Mouse (Mus musculus) embryonic facial prominence, embryonic 12.5 days (tissue): Measurements from ENCODE around the gene Espl1. TPM values are rescaled to one million over a fixed set of nuclear protein-coding genes. Genes with fewer than 3 reads are reported as not detected.

ENCODE experiments used
- ATAC-seq: fragments of 200-750 bp; cut with Nextera tagmentation; 2 replicates; pipeline ENCODE4 v1.8.0; 2017; ENCODE audit not compliant: insufficient number of reproducible peaks, insufficient read depth, low FRiP score, low TSS enrichment
- H3K27ac ChIP-seq: fragments of 300-500 bp; sonication (generic); 2 replicates; pipeline ENCODE4 v1.5.1; 2016; ENCODE audit warnings: mild to moderate bottlenecking
- H3K27me3 ChIP-seq: fragments of 300-500 bp; sonication (generic); 2 replicates; pipeline ENCODE4 v1.6.1; 2016; ENCODE audit warnings: mild to moderate bottlenecking, moderate library complexity
- H3K36me3 ChIP-seq: fragments of 300-500 bp; sonication (generic); 2 replicates; pipeline ENCODE4 v1.6.1; 2016; ENCODE audit warnings: mild to moderate bottlenecking
- H3K4me1 ChIP-seq: fragments of 300-500 bp; sonication (generic); 2 replicates; pipeline ENCODE4 v1.6.1; 2016
- H3K4me2 ChIP-seq: fragments of 300-500 bp; sonication (generic); replicated peaks from 2 replicates; pipeline ENCODE4 v1.6.1; 2016; ENCODE audit warnings: mild to moderate bottlenecking, moderate library complexity
- H3K4me3 ChIP-seq: fragments of 300-500 bp; sonication (generic); 2 replicates; pipeline ENCODE4 v1.5.1; 2016; ENCODE audit warnings: mild to moderate bottlenecking
- H3K9ac ChIP-seq: fragments of 300-500 bp; sonication (generic); 2 replicates; pipeline ENCODE4 v1.6.1; 2016; ENCODE audit warnings: mild to moderate bottlenecking, moderate library complexity
- H3K9me3 ChIP-seq: fragments of 300-500 bp; sonication (generic); 2 replicates; pipeline ENCODE4 v1.6.1; 2016; ENCODE audit warnings: mild to moderate bottlenecking, moderate library complexity
- WGBS: fragments of 180-500 bp; shearing (Covaris S2); methylation state at CpG from one replicate; pipeline ENCODE4 v1.1.7; 2016; 5-methylcytosine and 5-hydroxymethylcytosine counted together
- polyA plus RNA-seq: library from polyadenylated mRNA; unstranded; fragments of >200 nt; fragmentation: Nextera tagmentation; extraction: Ambion mirVana; gene quantifications from 2 replicates; pipeline ENCODE4 v1.2.1, GENCODE M21; 2016

The Espl1 gene
- polyA plus RNA-seq, 1 experiment from 2014 or later, result 36.1 TPM

DNA sequence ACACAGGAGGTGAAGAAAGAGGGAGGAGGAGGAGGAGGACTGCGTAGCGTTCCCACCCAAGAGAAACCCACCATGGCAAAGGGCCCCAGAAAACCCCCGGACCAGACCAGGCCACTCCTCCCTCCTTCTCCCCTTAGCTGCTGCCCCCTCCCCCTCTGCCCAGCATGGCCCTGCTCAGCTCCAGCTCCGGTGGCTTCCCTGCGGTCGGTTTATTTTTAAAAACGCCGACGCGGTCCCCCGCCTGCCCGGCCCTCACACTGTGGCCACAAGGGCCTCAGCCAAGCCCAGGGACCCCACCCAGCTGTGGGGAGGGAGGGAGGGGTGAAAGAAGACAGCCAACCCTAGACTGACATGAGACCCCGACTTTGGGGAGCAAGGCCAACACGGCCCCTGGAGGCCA is 66.6 kb downstream of the Espl1 start:
- WGBS, result 14% methylated on average over 12 of the region's 14 CpGs
- H3K27me3 ChIP-seq, result peaks cover 25% of the 10 kb centered on the region
- H3K9ac ChIP-seq, result peak overlapping the region; percentile 44

GRCm38 (mm10) chr15:102364678-102365077 is 68.6 kb downstream of the Espl1 start:
- 0 out of 2 replicates have a peak, but pooled peaks cover 8% of the 10 kb centered on the region for H3K27me3 ChIP-seq
- no peaks in the 10 kb centered on the region for H3K9me3 ChIP-seq
- no peak overlapping the region for H3K27ac ChIP-seq
- H3K9ac ChIP-seq, result no peak overlapping the region
- peaks cover 27% of the 10 kb centered on the region for H3K4me1 ChIP-seq
- H3K4me2 ChIP-seq, result peak overlapping the region; percentile 57; the same call in 1 of the 2 replicates
- ATAC-seq, result no peak
- H3K36me3 ChIP-seq, result no peaks in the 10 kb centered on the region
- no peak overlapping the region for H3K4me3 ChIP-seq
- 98% methylated on average over 1 of the region's 1 CpGs for WGBS

More for the DNA sequence above, 66.6 kb downstream of the Espl1 start:
- H3K27ac ChIP-seq, result peak overlapping the region; percentile 2
- no peaks in the 10 kb centered on the region for H3K36me3 ChIP-seq
- peak overlapping the region; percentile 40 for H3K4me2 ChIP-seq
- no peak for ATAC-seq
- H3K4me3 ChIP-seq, result peak overlapping the region; percentile 12; the same call in 1 of the 2 replicates
- peaks cover 46% of the 10 kb centered on the region for H3K4me1 ChIP-seq
- H3K9me3 ChIP-seq, result no peaks in the 10 kb centered on the region

DNA sequence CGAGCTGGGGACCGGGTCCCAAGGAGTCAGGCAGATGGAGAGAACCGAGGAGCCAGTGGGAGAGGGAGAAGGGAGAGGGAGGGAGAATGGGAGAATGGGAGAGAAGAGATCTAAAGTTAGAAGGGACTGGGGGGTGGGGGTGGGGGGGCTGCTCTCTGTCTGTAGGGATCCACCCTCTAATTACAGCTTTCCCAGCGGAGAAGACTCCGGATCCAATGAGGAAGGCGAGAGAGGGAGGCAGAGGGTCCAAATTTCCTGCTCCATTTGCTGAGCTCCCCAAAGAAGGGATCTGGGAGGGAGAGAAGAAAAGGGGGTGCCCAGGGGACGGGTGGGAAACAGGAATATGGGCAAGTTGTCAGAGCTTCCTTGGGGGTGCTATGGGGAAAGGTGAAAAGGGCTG is 70.2 kb downstream of the Espl1 start:
- H3K9ac ChIP-seq, result peak overlapping the region; percentile 54
- no peaks in the 10 kb centered on the region for H3K36me3 ChIP-seq
- WGBS, result 8% methylated on average over 7 of the region's 7 CpGs
- no peak for ATAC-seq
- peak overlapping the region; percentile 37 for H3K4me3 ChIP-seq
- H3K27ac ChIP-seq, result 0 out of 2 replicates have a peak overlapping the region, but pooled peaks have one; percentile 6
- H3K9me3 ChIP-seq, result no peaks in the 10 kb centered on the region
- H3K4me2 ChIP-seq, result peak overlapping the region; percentile 57
- 0 out of 2 replicates have a peak, but pooled peaks cover 8% of the 10 kb centered on the region for H3K27me3 ChIP-seq
- H3K4me1 ChIP-seq, result peaks cover 42% of the 10 kb centered on the region

- 8% methylated on average over 15 of the region's 15 CpGs for WGBS
- H3K27ac ChIP-seq, result 0 out of 2 replicates have a peak within 1 kb of the TSS, but pooled peaks have one; percentile 6
- ATAC-seq, result no peak
- no peaks in the 10 kb centered on the region for H3K9me3 ChIP-seq
- H3K4me2 ChIP-seq, result peak within 1 kb of the TSS; percentile 57
- H3K4me3 ChIP-seq, result peak within 1 kb of the TSS; percentile 37
- H3K9ac ChIP-seq, result peak within 1 kb of the TSS; percentile 54
- no peaks in the 10 kb centered on the region for H3K36me3 ChIP-seq
- 0 out of 2 replicates have a peak, but pooled peaks cover 8% of the 10 kb centered on the region for H3K27me3 ChIP-seq
- H3K4me1 ChIP-seq, result peaks cover 44% of the 10 kb centered on the region
Observed at GRCm38 (mm10) chr15:102366733-102367344, 70.8 kb downstream of the Espl1 start, which contains the start of gene Sp7. Gene Sp7, minus strand, starts transcription at chr15:102367182.

DNA sequence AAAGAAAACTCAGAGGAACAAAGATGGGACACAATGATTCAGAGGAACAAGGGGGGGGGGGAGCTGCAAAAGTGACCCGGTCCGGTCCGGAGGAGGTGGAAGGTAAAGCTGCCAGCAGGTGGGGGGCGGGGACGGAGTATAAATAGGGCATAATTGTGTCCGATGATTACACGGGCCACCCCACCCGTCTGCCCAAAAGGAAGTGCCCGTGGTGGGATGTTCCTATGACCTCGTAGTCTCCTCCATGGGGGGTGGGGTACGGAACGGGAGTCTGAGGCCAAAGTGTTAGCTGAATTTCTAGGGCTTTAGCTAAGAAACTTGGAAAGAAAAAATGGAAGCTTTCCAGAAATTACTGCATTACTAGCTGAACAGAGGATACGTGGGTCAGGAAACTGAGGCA is 73.9 kb downstream of the Espl1 start:
- 8% methylated on average over 13 of the region's 13 CpGs for WGBS
- Histone ChIP-seq H3K4me1 (peaks cover 33% of the 10 kb centered on the region), H3K9me3 (no peaks in the 10 kb centered on the region), H3K9ac (peak overlapping the region; percentile 36; the same call in 1 of the 2 replicates), H3K4me3 (no peak overlapping the region), H3K4me2 (peak overlapping the region; percentile 40), H3K36me3 (no peaks in the 10 kb centered on the region), H3K27ac (no peak overlapping the region), H3K27me3 (0 out of 2 replicates have a peak, but pooled peaks cover 8% of the 10 kb centered on the region)
- no peak for ATAC-seq

DNA sequence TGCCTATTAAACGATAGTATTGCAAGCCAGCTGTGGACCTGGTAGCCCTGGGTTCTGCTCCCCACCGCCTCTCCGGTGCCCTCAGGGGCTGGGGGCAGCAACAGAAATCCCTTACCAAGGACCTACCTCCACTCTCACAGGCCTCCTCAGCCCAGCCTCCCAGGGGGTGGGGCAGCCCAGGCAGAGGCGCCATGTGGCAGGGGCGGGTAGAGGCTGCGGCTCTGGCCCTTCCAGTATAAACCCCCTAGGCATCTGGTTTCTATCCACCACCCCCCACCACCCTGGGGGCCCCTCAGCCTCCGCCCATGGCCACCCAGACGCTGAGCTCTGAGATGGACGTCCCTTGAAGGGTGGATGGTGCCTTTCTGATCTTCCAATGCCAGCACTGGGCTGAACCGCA is 74.7 kb downstream of the Espl1 start:
- 3% methylated on average over 10 of the region's 10 CpGs for WGBS
- Histone ChIP-seq H3K4me1 (peaks cover 30% of the 10 kb centered on the region), H3K27ac (peak overlapping the region; percentile 37), H3K9me3 (no peaks in the 10 kb centered on the region), H3K36me3 (no peaks in the 10 kb centered on the region), H3K4me2 (peak overlapping the region; percentile 40), H3K9ac (peak overlapping the region; percentile 36), H3K27me3 (0 out of 2 replicates have a peak, but pooled peaks cover 6% of the 10 kb centered on the region), H3K4me3 (peak overlapping the region; percentile 6; the same call in 1 of the 2 replicates)
- peak; percentile 54 for ATAC-seq

Other genes with a start within 250 kb of the Espl1 start
- 113 and 120 TPM in 2 replicates for gene Eif4b, start 222.5 kb upstream of the Espl1 start, polyA plus RNA-seq
- 29.6 and 34.0 TPM in 2 replicates for gene Tns2, start 195.9 kb upstream of the Espl1 start, polyA plus RNA-seq
- gene Spryd3, start 160.0 kb upstream of the Espl1 start, polyA plus RNA-seq, result 15.6 and 15.7 TPM in 2 replicates
- 0.92 and 1.2 TPM in 2 replicates for gene Igfbp6, start 151.9 kb upstream of the Espl1 start, polyA plus RNA-seq
- 0.13 and 0.17 TPM in 2 replicates for gene Soat2, start 145.7 kb upstream of the Espl1 start, polyA plus RNA-seq
- gene Zfp740, start 93.0 kb upstream of the Espl1 start, polyA plus RNA-seq, result 114 and 119 TPM in 2 replicates
- 82.8 and 91.1 TPM in 2 replicates for gene Csad, start 91.5 kb upstream of the Espl1 start, polyA plus RNA-seq
- gene Itgb7, start 64.3 kb upstream of the Espl1 start, polyA plus RNA-seq, result 1.9 and 2.6 TPM in 2 replicates
- gene Rarg, start 38.7 kb upstream of the Espl1 start, polyA plus RNA-seq, result 121 and 123 TPM in 2 replicates
- gene Gm9918, start 25.7 kb upstream of the Espl1 start, polyA plus RNA-seq, result 0.99 and 1.1 TPM in 2 replicates
- gene Mfsd5, start 16.8 kb upstream of the Espl1 start, polyA plus RNA-seq, result 57.9 and 60.1 TPM in 2 replicates
- 433 and 448 TPM in 2 replicates for gene Pfdn5, start 29.9 kb downstream of the Espl1 start, polyA plus RNA-seq
- gene Myg1, start 35.4 kb downstream of the Espl1 start, polyA plus RNA-seq, result 113 and 114 TPM in 2 replicates
- 78.4 and 89.3 TPM in 2 replicates for gene Aaas, start 54.5 kb downstream of the Espl1 start, polyA plus RNA-seq
- 8.5 and 9.4 TPM in 2 replicates for gene Sp7, start 70.9 kb downstream of the Espl1 start, polyA plus RNA-seq
- 12.0 TPM in 2 replicates for gene Sp1, start 109.9 kb downstream of the Espl1 start, polyA plus RNA-seq
- 0.13 and 0.60 TPM in 2 replicates for gene Amhr2, start 149.1 kb downstream of the Espl1 start, polyA plus RNA-seq
- 59.0 and 59.8 TPM in 2 replicates for gene Prr13, start 162.8 kb downstream of the Espl1 start, polyA plus RNA-seq
- 228 and 230 TPM in 2 replicates for gene Pcbp2, start 174.3 kb downstream of the Espl1 start, polyA plus RNA-seq
- not detected in 2 replicates for gene Gm10337, start 207.5 kb downstream of the Espl1 start, polyA plus RNA-seq
- gene Map3k12, start 220.8 kb downstream of the Espl1 start, polyA plus RNA-seq, result 27.9 and 33.8 TPM in 2 replicates
- gene Tarbp2, start 221.9 kb downstream of the Espl1 start, polyA plus RNA-seq, result 114 and 119 TPM in 2 replicates
- 3.0 and 3.7 TPM in 2 replicates for gene Npff, start 228.7 kb downstream of the Espl1 start, polyA plus RNA-seq